Mouse (Mus musculus): ENCODE data around the gene Azi2. TPM values are rescaled to one million over a fixed set of nuclear protein-coding genes. Genes with fewer than 3 reads are reported as not detected.

Azi2 gene
- 49.3 and 56.1 TPM in 2 replicates for polyA plus RNA-seq (2012; rRNA removed)

GRCm38 (mm10) chr9:118040218-118041021, at the start of gene Azi2:
Gene Azi2, plus strand, starts transcription at chr9:118040499.
- TF ChIP-seq CTCF (IDR thresholded peaks at IDR 0.05; ENCODE audit: borderline replicate concordance, extremely low read depth, insufficient read depth, insufficient read length) (peak; percentile 82), POLR2A (IDR thresholded peaks at IDR 0.05; ENCODE audit: borderline replicate concordance, extremely low read depth, insufficient read depth, insufficient read length, poor library complexity, severe bottlenecking) (peak; percentile 79)
- peak; percentile 99 for DNase-seq (ENCODE audit: low read depth)

- TF ChIP-seq CTCF (IDR thresholded peaks at IDR 0.05; ENCODE audit: borderline replicate concordance, extremely low read depth, insufficient read depth, insufficient read length) (no peak), POLR2A (IDR thresholded peaks at IDR 0.05; ENCODE audit: borderline replicate concordance, extremely low read depth, insufficient read depth, insufficient read length, poor library complexity, severe bottlenecking) (no peak)
- no peak for DNase-seq (ENCODE audit: low read depth)
Measured at GRCm38 (mm10) chr9:117996631-117997030, 43.7 kb upstream of the Azi2 start.

GRCm38 (mm10) chr9:118001488-118001887, 38.8 kb upstream of the Azi2 start:
- no peak for TF ChIP-seq POLR2A (IDR thresholded peaks at IDR 0.05; ENCODE audit: borderline replicate concordance, extremely low read depth, insufficient read depth, insufficient read length, poor library complexity, severe bottlenecking)
- no peak for TF ChIP-seq CTCF (IDR thresholded peaks at IDR 0.05; ENCODE audit: borderline replicate concordance, extremely low read depth, insufficient read depth, insufficient read length)
- no peak for DNase-seq (ENCODE audit: low read depth)

- peak; percentile 15 for DNase-seq (ENCODE audit: low read depth)
- TF ChIP-seq POLR2A (IDR thresholded peaks at IDR 0.05; ENCODE audit: borderline replicate concordance, extremely low read depth, insufficient read depth, insufficient read length, poor library complexity, severe bottlenecking) (no peak), CTCF (IDR thresholded peaks at IDR 0.05; ENCODE audit: borderline replicate concordance, extremely low read depth, insufficient read depth, insufficient read length) (no peak)
Measured at GRCm38 (mm10) chr9:118003218-118003886, 36.9 kb upstream of the Azi2 start.

- TF ChIP-seq CTCF (IDR thresholded peaks at IDR 0.05; ENCODE audit: borderline replicate concordance, extremely low read depth, insufficient read depth, insufficient read length) (no peak), POLR2A (IDR thresholded peaks at IDR 0.05; ENCODE audit: borderline replicate concordance, extremely low read depth, insufficient read depth, insufficient read length, poor library complexity, severe bottlenecking) (no peak)
- DNase-seq (ENCODE audit: low read depth), result peak; percentile 4
Measured at GRCm38 (mm10) chr9:118003937-118004336, 36.4 kb upstream of the Azi2 start.

GRCm38 (mm10) chr9:118012928-118013327, 27.4 kb upstream of the Azi2 start:
- TF ChIP-seq POLR2A (IDR thresholded peaks at IDR 0.05; ENCODE audit: borderline replicate concordance, extremely low read depth, insufficient read depth, insufficient read length, poor library complexity, severe bottlenecking) (no peak), CTCF (IDR thresholded peaks at IDR 0.05; ENCODE audit: borderline replicate concordance, extremely low read depth, insufficient read depth, insufficient read length) (no peak)

GRCm38 (mm10) chr9:118024966-118025365, 15.3 kb upstream of the Azi2 start:
- DNase-seq (ENCODE audit: low read depth), result no peak
- TF ChIP-seq POLR2A (IDR thresholded peaks at IDR 0.05; ENCODE audit: borderline replicate concordance, extremely low read depth, insufficient read depth, insufficient read length, poor library complexity, severe bottlenecking) (no peak), CTCF (IDR thresholded peaks at IDR 0.05; ENCODE audit: borderline replicate concordance, extremely low read depth, insufficient read depth, insufficient read length) (no peak)

More at GRCm38 (mm10) chr9:118012928-118013327, 27.4 kb upstream of the Azi2 start:
- DNase-seq (ENCODE audit: low read depth), result no peak

GRCm38 (mm10) chr9:118029490-118029889, 10.8 kb upstream of the Azi2 start:
- DNase-seq (ENCODE audit: low read depth), result no peak
- TF ChIP-seq POLR2A (IDR thresholded peaks at IDR 0.05; ENCODE audit: borderline replicate concordance, extremely low read depth, insufficient read depth, insufficient read length, poor library complexity, severe bottlenecking) (no peak), CTCF (IDR thresholded peaks at IDR 0.05; ENCODE audit: borderline replicate concordance, extremely low read depth, insufficient read depth, insufficient read length) (no peak)

GRCm38 (mm10) chr9:118030252-118030651, 10.0 kb upstream of the Azi2 start:
- no peak for TF ChIP-seq CTCF (IDR thresholded peaks at IDR 0.05; ENCODE audit: borderline replicate concordance, extremely low read depth, insufficient read depth, insufficient read length)
- TF ChIP-seq POLR2A (IDR thresholded peaks at IDR 0.05; ENCODE audit: borderline replicate concordance, extremely low read depth, insufficient read depth, insufficient read length, poor library complexity, severe bottlenecking), result no peak
- DNase-seq (ENCODE audit: low read depth), result no peak

GRCm38 (mm10) chr9:118031694-118032093, 8.6 kb upstream of the Azi2 start:
- TF ChIP-seq POLR2A (IDR thresholded peaks at IDR 0.05; ENCODE audit: borderline replicate concordance, extremely low read depth, insufficient read depth, insufficient read length, poor library complexity, severe bottlenecking) (no peak), CTCF (IDR thresholded peaks at IDR 0.05; ENCODE audit: borderline replicate concordance, extremely low read depth, insufficient read depth, insufficient read length) (no peak)
- no peak for DNase-seq (ENCODE audit: low read depth)

- DNase-seq (ENCODE audit: low read depth), result no peak
Measured at GRCm38 (mm10) chr9:118034990-118035389, 5.3 kb upstream of the Azi2 start.

More at GRCm38 (mm10) chr9:118034990-118035389, 5.3 kb upstream of the Azi2 start:
- TF ChIP-seq CTCF (IDR thresholded peaks at IDR 0.05; ENCODE audit: borderline replicate concordance, extremely low read depth, insufficient read depth, insufficient read length) (no peak), POLR2A (IDR thresholded peaks at IDR 0.05; ENCODE audit: borderline replicate concordance, extremely low read depth, insufficient read depth, insufficient read length, poor library complexity, severe bottlenecking) (no peak)

All from brain, embryonic 14.5 days (tissue).